In the genomic region with DNA sequence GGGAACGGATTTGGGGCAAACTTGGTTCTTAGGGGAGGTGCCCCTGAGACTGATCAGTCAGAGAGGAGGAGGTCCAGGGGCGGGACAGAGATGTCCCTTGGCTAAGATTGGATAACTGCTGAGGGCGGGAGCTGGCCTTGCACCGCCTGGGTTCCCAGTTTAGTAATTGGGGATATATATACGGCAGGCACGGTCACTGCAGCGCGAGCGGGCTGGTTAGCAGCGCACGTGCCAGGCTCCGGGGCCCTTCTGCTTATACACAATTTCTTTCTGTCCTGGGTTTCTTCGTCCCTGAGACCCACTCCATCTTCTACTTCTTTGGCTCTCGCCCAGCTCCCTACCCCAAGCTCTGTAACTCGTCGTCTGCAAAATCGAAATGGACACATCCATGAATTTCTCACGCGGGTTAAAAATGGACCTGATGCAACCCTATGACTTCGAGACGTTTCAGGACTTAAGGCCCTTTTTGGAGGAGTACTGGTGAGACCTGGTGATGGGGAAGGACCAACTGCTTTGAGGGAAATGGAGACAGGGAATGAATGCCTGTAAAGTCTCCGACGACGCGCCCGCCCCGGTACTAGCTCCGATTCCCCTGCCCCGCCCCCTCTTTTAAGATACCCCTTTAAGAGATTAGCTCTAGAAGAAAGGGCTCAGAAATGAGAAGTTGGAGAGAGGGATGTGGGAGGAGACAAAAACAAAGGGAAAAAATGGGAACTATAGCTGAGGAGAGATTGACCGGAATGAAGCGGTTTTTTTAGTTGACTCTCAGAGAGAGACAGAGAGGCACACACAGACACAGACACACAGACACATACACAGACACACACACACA, we compare ENCODE assay signal across 10 mouse cellular contexts. TPM values are rescaled to one million over a fixed set of nuclear protein-coding genes. Genes with fewer than 3 reads are reported as not detected.
A peak's percentile ranks its signal among the peaks of the same experiment; 100 is the strongest.
DNase-seq lines count a peak whose midpoint lies in the region; ATAC-seq and TF ChIP-seq lines count a peak whose summit lies in the region.
"Had no signal": no experiment of that assay in that cellular context is flagged by ENCODE, and none has a peak within 500 bp of the region (broad histone marks: within the 10 kb centered on the region; RNA-seq: fewer than 3 reads in every experiment).

TSS of gene Elovl3 (plus strand) at position 204 of the 832 bp plus-strand sequence.

- no peak within 1 kb of the TSS for H3K4me3 ChIP-seq in lung, adult 2 months (replicated peaks; ENCODE audit: extremely low read depth, low read depth, low read length)
- no peak within 1 kb of the TSS; the same call in 1 of the 2 replicates for H3K4me3 ChIP-seq in forebrain, embryonic 11.5 days (ENCODE audit: low read depth, low read length)
- peak within 1 kb of the TSS; percentile 30 for H3K4me3 ChIP-seq in hindbrain, embryonic 10.5 days
- peak within 1 kb of the TSS; percentile 57 for H3K4me3 ChIP-seq in liver, adult 2 months (ENCODE audit: insufficient read depth, low read depth, low read length)

- H3K27ac ChIP-seq in forebrain, embryonic 11.5 days (ENCODE audit: low read depth, low read length): no peak within 1 kb of the TSS
- H3K27ac ChIP-seq in hindbrain, embryonic 10.5 days: no peak within 1 kb of the TSS
- H3K27ac ChIP-seq in liver, adult 2 months (replicated peaks; ENCODE audit: insufficient read depth, low read depth, low read length): peak within 1 kb of the TSS; percentile 86

- H3K79me2 ChIP-seq in liver, adult 2 months (ENCODE audit: control insufficient read depth, insufficient read depth, low read length): no peaks in the 10 kb centered on the region

- no peak for TF ChIP-seq POLR2A in lung, adult 2 months (IDR thresholded peaks at IDR 0.05; ENCODE audit: borderline replicate concordance, extremely low read depth, low read depth, low read length)
- TF ChIP-seq POLR2A in liver, adult 2 months (IDR thresholded peaks at IDR 0.05; ENCODE audit: extremely low read depth, insufficient read depth, low read length): peak; percentile 86

- H3K27me3 ChIP-seq in forebrain, embryonic 11.5 days (ENCODE audit: control insufficient read depth, insufficient read depth, low read length): peaks cover 53% of the 10 kb centered on the region
- H3K27me3 ChIP-seq in hindbrain, embryonic 10.5 days (ENCODE audit: insufficient read depth, poor library complexity, severe bottlenecking): peaks cover 76% of the 10 kb centered on the region
- H3K27me3 ChIP-seq in liver, adult 2 months (ENCODE audit: control insufficient read depth, insufficient read depth, low read length): no peaks in the 10 kb centered on the region

- TF ChIP-seq CTCF in lung, adult 2 months (IDR thresholded peaks at IDR 0.05; ENCODE audit: insufficient read depth, low read length): no peak
- no peak for TF ChIP-seq CTCF in liver, adult 2 months (IDR thresholded peaks at IDR 0.05; ENCODE audit: low read depth, low read length)

- H3K36me3 ChIP-seq in forebrain, embryonic 11.5 days (ENCODE audit: control insufficient read depth, insufficient read depth, low read length): no peaks in the 10 kb centered on the region
- H3K36me3 ChIP-seq in hindbrain, embryonic 10.5 days: no peaks in the 10 kb centered on the region
- no peaks in the 10 kb centered on the region for H3K36me3 ChIP-seq in liver, adult 2 months (ENCODE audit: control insufficient read depth, insufficient read depth, low read length)

- no peak within 1 kb of the TSS for H3K9ac ChIP-seq in forebrain, embryonic 11.5 days (ENCODE audit: low read length)
- H3K9ac ChIP-seq in liver, adult 2 months (ENCODE audit: low read depth, low read length): peak within 1 kb of the TSS; percentile 68

- H3K9me3 ChIP-seq in forebrain, embryonic 11.5 days (ENCODE audit: control insufficient read depth, low read length): no peaks in the 10 kb centered on the region
- no peaks in the 10 kb centered on the region for H3K9me3 ChIP-seq in hindbrain, embryonic 10.5 days

- peaks cover 4% of the 10 kb centered on the region; the same call in 1 of the 2 replicates for H3K4me1 ChIP-seq in lung, adult 2 months (ENCODE audit: control insufficient read depth, insufficient read depth, low read length)
- H3K4me1 ChIP-seq in forebrain, embryonic 11.5 days (replicated peaks; ENCODE audit: control insufficient read depth, insufficient read depth, low read length): peaks cover 14% of the 10 kb centered on the region
- H3K4me1 ChIP-seq in hindbrain, embryonic 10.5 days (replicated peaks): peaks cover 30% of the 10 kb centered on the region
- peaks cover 22% of the 10 kb centered on the region for H3K4me1 ChIP-seq in liver, adult 2 months (ENCODE audit: control insufficient read depth, insufficient read depth, low read length)

- peak; percentile 53 to 55 for DNase-seq in lung, adult 18-20 months
- no peak for DNase-seq in lung, adult 2 months
- DNase-seq in forebrain, embryonic 11.5 days (ENCODE audit: low spot score): peak; percentile 68
- no peak for DNase-seq in hindbrain, embryonic 10.5 days (ENCODE audit: low spot score)
- DNase-seq in liver, adult 2 months (ENCODE audit: extremely low read depth, low read depth, low spot score): peak; percentile 92
- DNase-seq in naive thymus-derived CD4-positive, alpha-beta T cell, adult 2 months (ENCODE audit: low read depth): peak; percentile 25
- DNase-seq in layer of hippocampus, postnatal 36 days: no peak
- DNase-seq in thymus, postnatal 10 days (ENCODE audit: low spot score in 2 of 2): no peak

- WGBS in lung, adult 2 months: 2% methylated on average over 31 of the region's 31 CpGs
- 1% methylated on average over 31 of the region's 31 CpGs for WGBS in forebrain, embryonic 11.5 days
- 3% methylated on average over 31 of the region's 31 CpGs for WGBS in hindbrain, embryonic 10.5 days
- 4% methylated on average over 31 of the region's 31 CpGs for WGBS in liver, adult 2 months

- no peak for ATAC-seq in forebrain, embryonic 11.5 days (replicated peaks; ENCODE audit: low FRiP score)
- ATAC-seq: Patski had no signal

- H3K4me2 ChIP-seq in forebrain, embryonic 11.5 days (ENCODE audit: low read depth, low read length, severe bottlenecking): peak within 1 kb of the TSS; percentile 31; the same call in 1 of the 2 replicates

RNA-seq across cellular contexts. Expression of gene Elovl3, which starts in this region (rescaled TPM):
- polyA plus RNA-seq in lung, adult 2 months (2012; rRNA removed): 1.3 TPM in 1 of 2 replicates, not detected in the other
- 0.13 and 0.23 TPM in 2 replicates for polyA plus RNA-seq in forebrain, embryonic 11.5 days (2014; fragmentation: Nextera tagmentation; extraction: Ambion mirVana)
- not detected in 2 replicates for polyA plus RNA-seq in hindbrain, embryonic 10.5 days (2016; fragmentation: Nextera tagmentation; extraction: Ambion mirVana)
- total RNA-seq in liver, adult 2 months (2014; rRNA removed): 0.67 and 9.8 TPM in 2 replicates
- polyA plus RNA-seq in liver, adult 2 months (2012; rRNA removed): 2.6 and 3.7 TPM in 2 replicates
- not detected for total RNA-seq in layer of hippocampus, postnatal 36 days (2021)
- total RNA-seq: neutrophil, adult 5-6 weeks had no signal
- polyA plus RNA-seq: Patski had no signal

Comparison
In these comparisons a context has a peak if more than half of its experiments do, and no peak if none do; other contexts are left out.
1. DNase-seq: peak in lung, adult 18-20 months (2 of 2), liver, adult 2 months (single experiment) and naive thymus-derived CD4-positive, alpha-beta T cell, adult 2 months (single experiment); none in lung, adult 2 months (single experiment), hindbrain, embryonic 10.5 days (single experiment), layer of hippocampus, postnatal 36 days (0 of 2) and thymus, postnatal 10 days (0 of 2).
2. Peak in DNase-seq and H3K4me2 ChIP-seq in forebrain, embryonic 11.5 days; RNA of the gene not detected or under 1 TPM.
3. H3K4me3 ChIP-seq: peak in hindbrain, embryonic 10.5 days (single experiment) and liver, adult 2 months (single experiment); none in lung, adult 2 months (single experiment) and forebrain, embryonic 11.5 days (single experiment).